Mouse (Mus musculus): Measurements from ENCODE around the gene Atp6v1b1.

Atp6v1b1 gene

GRCm38 (mm10) chr6:83715461-83716196, 27.2 kb upstream of the Atp6v1b1 start:
- DNase-seq: no peak

- DNase-seq: no peak
Observed at GRCm38 (mm10) chr6:83717026-83717425, 25.8 kb upstream of the Atp6v1b1 start.

- no peak for DNase-seq
Observed at GRCm38 (mm10) chr6:83722526-83722925, 20.3 kb upstream of the Atp6v1b1 start.

- no peak for DNase-seq
Observed at GRCm38 (mm10) chr6:83727178-83727577, 15.6 kb upstream of the Atp6v1b1 start.

GRCm38 (mm10) chr6:83728488-83728887, 14.3 kb upstream of the Atp6v1b1 start:
- no peak for DNase-seq

- DNase-seq: no peak
Observed at GRCm38 (mm10) chr6:83729350-83729970, 13.3 kb upstream of the Atp6v1b1 start.

- peak; percentile 25 to 74 for DNase-seq
Observed at GRCm38 (mm10) chr6:83731128-83731527, 11.7 kb upstream of the Atp6v1b1 start.

GRCm38 (mm10) chr6:83737311-83737710, 5.5 kb upstream of the Atp6v1b1 start:
- no peak for DNase-seq

GRCm38 (mm10) chr6:83738596-83738995, 4.2 kb upstream of the Atp6v1b1 start:
- no peak for DNase-seq

- no peak for DNase-seq
Observed at GRCm38 (mm10) chr6:83743212-83743611, 422 bp downstream of the Atp6v1b1 start.

- DNase-seq: no peak
Observed at GRCm38 (mm10) chr6:83744126-83744525, 1.3 kb downstream of the Atp6v1b1 start.

- no peak for DNase-seq
Observed at GRCm38 (mm10) chr6:83744557-83744956, 1.8 kb downstream of the Atp6v1b1 start.

- DNase-seq: no peak
Observed at GRCm38 (mm10) chr6:83745466-83745865, 2.7 kb downstream of the Atp6v1b1 start.

- DNase-seq: no peak
Observed at GRCm38 (mm10) chr6:83749286-83749685, 6.5 kb downstream of the Atp6v1b1 start.

GRCm38 (mm10) chr6:83750171-83750684, 7.4 kb downstream of the Atp6v1b1 start:
- peak in 1 of 2 experiments; percentile 57 for DNase-seq

GRCm38 (mm10) chr6:83756051-83756450, 13.3 kb downstream of the Atp6v1b1 start:
- no peak for DNase-seq

GRCm38 (mm10) chr6:83762344-83762743, 19.6 kb downstream of the Atp6v1b1 start, which contains the start of gene Ankrd53:
Gene Ankrd53 (plus strand): TSS chr6:83762644.
- DNase-seq: no peak

GRCm38 (mm10) chr6:83762880-83763431, 20.2 kb downstream of the Atp6v1b1 start:
- peak in 1 of 2 experiments; percentile 14 for DNase-seq

- no peak for DNase-seq
Observed at GRCm38 (mm10) chr6:83766982-83767381, 24.2 kb downstream of the Atp6v1b1 start.

GRCm38 (mm10) chr6:83768485-83768884, 25.7 kb downstream of the Atp6v1b1 start:
- DNase-seq: no peak

GRCm38 (mm10) chr6:83774126-83774525, 31.3 kb downstream of the Atp6v1b1 start:
- DNase-seq: no peak

- DNase-seq: no peak
Observed at GRCm38 (mm10) chr6:83774781-83775563, 32.2 kb downstream of the Atp6v1b1 start.

Measured in spleen, adult 18-20 months (tissue).